Mouse (Mus musculus): ENCODE data around the gene Acot12.

DNA sequence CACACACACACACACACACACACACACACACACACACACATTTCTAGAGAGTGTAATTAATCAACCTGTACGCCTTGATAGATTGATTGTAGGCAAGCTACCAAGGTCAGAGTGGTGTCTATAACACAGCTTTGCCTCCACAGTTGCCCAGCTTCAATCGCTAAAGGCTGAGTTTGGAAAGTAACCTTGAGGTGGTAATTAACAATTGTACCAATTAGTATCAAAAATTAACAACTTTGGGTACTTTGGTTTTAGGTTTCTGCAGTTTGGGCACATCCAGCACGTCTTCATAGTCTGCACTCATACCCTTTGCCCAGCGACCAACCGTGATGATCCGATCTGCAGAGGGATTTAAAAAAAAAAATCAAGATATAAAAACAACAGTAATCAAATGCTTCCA, 55.6 kb downstream of the Acot12 start:
- TF ChIP-seq POLR2A (IDR thresholded peaks at IDR 0.05; ENCODE audit: borderline replicate concordance, control insufficient read depth, low read depth, low read length) (no peak), CTCF (IDR thresholded peaks at IDR 0.05; ENCODE audit: control insufficient read depth, insufficient read depth, low read length) (no peak)

All from bone marrow, adult 2 months (tissue).